Mouse (Mus musculus): ENCODE results near the gene Kctd5.
"Not testable (repeated sequence)": the region's sequence is repeated elsewhere in the genome, so short reads cannot be mapped to it uniquely, and the experiment has no call there.

Kctd5 gene

DNA sequence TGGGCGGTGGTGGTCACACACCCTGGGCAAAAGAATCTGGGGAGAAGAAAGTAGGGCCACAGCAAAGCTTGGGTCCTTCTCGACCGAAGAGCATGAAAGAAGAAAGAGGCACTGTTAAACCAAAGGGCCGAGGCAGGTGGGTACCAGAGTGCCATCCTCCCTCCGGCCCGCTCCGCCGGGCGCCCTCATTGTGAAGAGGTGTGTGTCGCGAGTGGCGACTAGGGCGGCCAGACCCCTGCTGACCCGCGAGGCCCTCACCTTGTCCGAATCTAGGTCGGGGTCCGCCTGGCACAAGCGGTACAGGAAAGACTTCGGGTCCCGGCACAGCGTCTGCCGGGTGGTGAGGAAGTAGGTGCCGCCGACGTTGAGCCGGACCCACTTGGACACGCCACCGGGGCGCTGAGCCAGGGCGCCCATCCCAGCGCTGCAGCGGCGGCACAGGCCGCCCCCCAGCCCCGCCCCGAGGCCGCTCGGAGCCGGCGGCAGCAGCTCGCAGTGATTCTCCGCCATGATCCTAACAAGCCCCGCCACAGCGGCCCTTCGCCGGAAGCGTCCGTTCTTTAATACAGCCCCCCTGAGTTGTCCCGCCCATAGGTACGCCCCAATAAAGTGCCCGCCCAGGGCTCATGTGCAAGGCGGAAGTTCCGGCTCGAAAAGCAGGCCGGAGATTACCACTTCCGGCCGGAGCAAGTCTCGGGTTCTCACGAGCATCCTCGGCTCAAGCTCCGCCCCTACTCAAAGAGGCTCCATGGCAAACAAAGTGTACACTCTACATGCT, at the start of gene Kctd5:
TSS of gene Kctd5 (minus strand) at position 567 of the 778 bp plus-strand sequence.
- peak; percentile 89 for DNase-seq

GRCm38 (mm10) chr17:24119446-24119845, 46.2 kb upstream of the Kctd5 start:
- no peak for DNase-seq

DNA sequence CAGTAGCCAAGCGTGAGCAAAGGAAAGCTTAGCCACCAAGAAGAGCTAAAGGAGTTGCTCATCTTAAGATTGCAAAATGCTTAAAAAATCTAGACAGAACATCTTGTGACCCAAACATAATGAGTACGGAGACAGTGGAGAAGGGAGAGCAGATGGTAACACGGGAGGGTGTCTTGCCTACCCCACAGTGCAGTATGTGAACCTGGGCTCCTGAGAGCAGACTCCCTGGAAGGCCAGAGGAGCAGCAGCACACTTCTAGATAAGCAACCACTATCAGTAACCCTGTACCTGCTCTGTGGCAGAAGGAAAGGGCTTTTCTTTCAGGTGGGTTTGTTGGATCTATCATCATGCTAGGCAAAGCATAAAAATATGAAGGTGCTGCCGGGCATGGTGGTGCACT, 39.7 kb upstream of the Kctd5 start:
- no peak for DNase-seq

- DNase-seq: no peak
These were observed 38.0 kb upstream of the Kctd5 start for GRCm38 (mm10) chr17:24111256-24111655.

DNA sequence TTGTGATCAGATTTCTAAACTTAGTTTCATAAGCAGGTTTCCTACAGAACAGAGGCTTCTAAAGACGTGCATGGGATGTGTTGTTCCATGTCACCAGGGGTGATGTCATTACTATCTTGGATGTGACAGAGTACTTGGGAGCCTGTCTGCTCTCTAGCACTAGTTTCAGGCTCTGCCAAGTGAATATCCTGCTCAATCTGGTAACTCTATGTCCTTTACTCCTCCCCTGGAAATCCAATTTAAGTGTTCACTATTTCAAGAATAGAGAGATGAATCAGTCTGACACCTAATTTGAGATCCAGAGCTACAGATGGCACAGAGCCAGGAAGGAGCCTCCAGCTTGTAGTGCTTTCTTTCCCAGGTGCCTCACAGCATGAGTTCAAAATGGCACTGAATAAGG, 35.6 kb upstream of the Kctd5 start:
- DNase-seq: no peak

GRCm38 (mm10) chr17:24105111-24105510, 31.8 kb upstream of the Kctd5 start:
- DNase-seq: no peak

GRCm38 (mm10) chr17:24098354-24098753, 25.1 kb upstream of the Kctd5 start:
- no peak for DNase-seq

DNA sequence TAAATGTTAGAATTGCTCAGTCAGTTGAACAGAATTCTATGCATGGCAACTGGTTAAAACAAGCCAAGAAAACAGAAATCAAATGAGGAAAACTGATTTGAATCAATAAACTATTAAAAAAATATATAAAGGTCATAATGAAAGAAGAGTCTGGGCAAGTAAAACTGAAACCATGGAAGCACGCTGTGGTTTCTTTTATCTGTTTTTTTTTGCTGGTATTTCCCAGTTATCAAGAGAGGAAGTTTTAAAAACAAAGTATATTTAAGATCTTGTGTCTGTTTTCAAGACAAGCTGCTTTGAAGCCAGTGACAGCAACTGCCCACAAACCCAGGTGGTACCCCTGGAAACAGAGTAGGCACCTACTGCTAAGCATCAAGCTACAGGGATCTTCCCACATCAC, 17.3 kb upstream of the Kctd5 start:
- no peak for DNase-seq

- not testable (repeated sequence) for DNase-seq
These were observed 13.1 kb upstream of the Kctd5 start for GRCm38 (mm10) chr17:24086399-24086798.

- DNase-seq: peak; percentile 4
These were observed 11.3 kb upstream of the Kctd5 start for GRCm38 (mm10) chr17:24084593-24084992.

- DNase-seq: no peak
These were observed 3.8 kb upstream of the Kctd5 start for GRCm38 (mm10) chr17:24077101-24077500.

DNA sequence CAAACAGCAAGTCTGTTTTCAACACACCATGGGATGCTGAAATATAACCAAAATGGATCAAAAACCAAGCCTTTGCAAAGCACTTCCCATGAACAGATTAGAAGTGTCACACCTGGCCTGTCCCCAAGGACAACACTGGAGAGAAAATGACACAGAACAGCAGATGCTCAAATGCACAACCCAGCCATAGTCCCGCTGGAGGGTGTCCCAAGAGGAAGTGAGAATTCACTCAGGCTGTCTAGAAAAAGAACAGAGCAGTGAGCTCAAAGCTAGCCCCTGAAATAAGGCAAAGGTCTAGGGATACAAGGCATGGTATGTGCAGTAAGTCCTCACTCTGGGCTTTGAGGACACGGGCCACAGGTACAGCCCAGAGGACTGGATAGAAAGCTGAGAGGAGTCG, 3.8 kb downstream of the Kctd5 start:
- no peak for DNase-seq

DNA sequence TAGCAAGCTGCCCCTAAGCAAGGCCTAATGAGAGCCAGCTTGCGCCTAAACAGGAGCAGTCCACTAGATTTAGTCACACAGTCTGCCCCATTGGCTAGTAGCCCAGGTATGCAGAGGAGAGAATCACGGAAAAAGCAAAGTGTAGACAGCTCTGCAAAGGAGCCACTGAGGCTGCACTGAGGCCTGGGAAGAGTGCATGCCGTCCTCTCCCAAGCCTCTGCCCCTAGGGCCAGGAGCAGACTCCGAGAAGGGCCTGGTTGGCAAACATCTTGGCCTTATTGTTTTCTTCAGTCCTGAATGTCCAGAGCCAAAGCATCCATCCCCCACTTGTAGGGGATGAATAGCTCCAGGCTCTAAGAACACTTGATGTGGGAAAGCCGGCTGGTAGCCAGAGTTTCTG, 5.0 kb downstream of the Kctd5 start:
- DNase-seq: no peak

GRCm38 (mm10) chr17:24062459-24063155, 10.7 kb downstream of the Kctd5 start:
- DNase-seq: no peak

GRCm38 (mm10) chr17:24057730-24058245, 15.5 kb downstream of the Kctd5 start:
- DNase-seq: no peak

- no peak for DNase-seq
These were observed 16.4 kb downstream of the Kctd5 start for GRCm38 (mm10) chr17:24056636-24057625.

GRCm38 (mm10) chr17:24049008-24049407, 24.3 kb downstream of the Kctd5 start:
- DNase-seq: no peak

- DNase-seq: no peak
These were observed 25.2 kb downstream of the Kctd5 start for GRCm38 (mm10) chr17:24048053-24048452.

- no peak for DNase-seq
These were observed 27.3 kb downstream of the Kctd5 start for GRCm38 (mm10) chr17:24046026-24046425.

- no peak for DNase-seq
These were observed 27.7 kb downstream of the Kctd5 start for GRCm38 (mm10) chr17:24045608-24046007.

DNA sequence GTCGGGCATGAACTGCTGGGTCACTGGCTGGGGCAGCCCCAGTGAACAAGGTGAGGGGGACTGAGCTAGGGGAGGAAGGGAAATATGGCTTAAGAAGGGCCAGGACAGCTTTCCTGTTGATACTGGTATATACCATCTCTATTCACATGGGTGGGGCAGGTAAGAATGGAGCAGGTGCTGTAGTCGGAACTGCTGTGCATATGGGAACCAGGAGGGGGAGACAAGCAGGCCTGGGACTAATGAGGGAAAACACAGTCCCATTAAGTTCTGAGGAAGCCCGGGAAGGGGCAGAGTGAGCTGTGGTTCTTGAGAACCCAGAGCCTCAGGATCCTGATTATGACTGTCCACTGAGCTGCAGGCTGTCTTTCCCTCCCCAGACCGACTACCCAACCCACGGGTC, 28.8 kb downstream of the Kctd5 start:
- no peak for DNase-seq

DNA sequence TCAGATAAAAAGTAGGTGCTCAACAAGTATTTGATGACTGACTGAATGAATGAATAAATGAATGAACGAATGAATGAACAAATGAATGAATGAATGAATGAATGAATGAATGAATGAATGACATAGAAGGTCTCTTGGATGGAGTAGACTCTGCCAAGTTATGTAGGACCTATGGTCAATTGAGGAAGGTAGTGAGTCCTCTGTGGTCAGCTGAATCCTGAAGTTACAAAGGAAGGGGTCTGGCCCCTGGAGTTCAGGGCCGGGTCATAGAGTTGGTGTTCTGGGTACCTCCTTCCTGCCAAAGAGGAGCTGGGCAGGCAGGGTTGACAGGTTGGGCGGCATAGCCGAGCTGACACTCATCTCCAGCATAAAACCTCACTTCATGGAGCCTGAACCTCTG, 35.4 kb downstream of the Kctd5 start, which contains the start of gene Prss27:
TSS of gene Prss27 (plus strand) at position 301 of the 400 bp plus-strand sequence.
- DNase-seq: no peak

DNA sequence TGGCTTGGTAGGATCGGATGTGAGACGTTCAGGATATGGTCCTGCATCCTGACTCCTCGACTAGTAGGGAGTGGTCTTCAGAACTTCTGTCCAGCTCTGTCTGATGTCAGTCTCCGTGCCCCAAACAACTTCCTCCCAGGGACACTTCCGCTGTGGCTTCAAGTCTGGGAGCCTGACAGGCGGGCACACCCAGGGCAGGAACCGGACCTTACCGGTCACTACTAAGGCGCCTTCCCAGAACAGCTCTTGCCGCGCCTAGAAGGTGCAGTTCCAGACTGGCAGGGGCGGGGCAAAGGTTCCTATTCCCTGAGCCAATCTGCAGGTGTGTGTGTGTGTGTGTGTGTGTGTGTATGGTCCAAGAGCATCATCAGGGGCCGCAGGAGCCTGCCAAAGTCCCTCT, 35.9 kb downstream of the Kctd5 start:
- no peak for DNase-seq

All from thymus, postnatal 25 days (tissue).